Mouse (Mus musculus) testis, adult 2 months (tissue): ENCODE results near the gene Magi2.

Experiments used
- CTCF ChIP-seq: fragments of 200-500 bp; IDR thresholded peaks from 2 replicates; pipeline ENCODE4 v1.5.1; 2012; ENCODE audit warnings: low read depth, mild to moderate bottlenecking, inconsistent platforms, low read length, moderate library complexity; ENCODE audit not compliant: control insufficient read depth, insufficient read depth, insufficient replicate concordance
- POLR2A ChIP-seq: fragments of 200-500 bp; IDR thresholded peaks from 2 replicates; pipeline ENCODE4 v1.6.1; 2012; ENCODE audit warnings: low read depth, mild to moderate bottlenecking, inconsistent platforms, low read length, moderate library complexity; ENCODE audit not compliant: control insufficient read depth

- TF ChIP-seq POLR2A (no peak), CTCF (no peak)
Measured at GRCm38 (mm10) chr5:19429290-19429689, 202.5 kb downstream of the Magi2 start.
